Mouse (Mus musculus): ENCODE measurements around the gene Srd5a1. TPM values are rescaled to one million over a fixed set of nuclear protein-coding genes. Genes with fewer than 3 reads are reported as not detected.

The Srd5a1 gene
- total RNA-seq, 2 experiments from 2014 or later = 14.5 TPM

DNA sequence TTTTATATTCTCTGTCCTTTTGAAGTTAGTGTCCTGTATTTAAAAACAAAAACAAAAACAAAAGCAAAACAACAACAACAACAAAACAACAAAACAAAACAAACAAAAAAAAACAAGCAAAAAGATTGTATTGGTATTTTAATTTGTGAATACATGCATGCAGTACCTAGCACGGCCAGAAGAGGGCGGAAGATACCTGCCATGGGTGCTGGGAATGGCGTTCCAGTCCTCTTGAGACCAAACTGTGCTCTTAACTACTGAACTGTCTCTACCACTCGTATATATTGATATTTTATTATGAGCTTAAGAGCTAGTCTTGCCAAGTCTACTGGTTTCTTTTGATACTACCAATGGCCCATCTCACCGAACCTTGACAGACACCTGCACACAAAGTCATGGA lies 58.2 kb downstream of the Srd5a1 start:
- intact Hi-C loops (cut with DNase I) = loop anchor here (5.0 kb wide), 1 partner anchor 104 kb away; no protein-coding TSS in a partner anchor

DNA sequence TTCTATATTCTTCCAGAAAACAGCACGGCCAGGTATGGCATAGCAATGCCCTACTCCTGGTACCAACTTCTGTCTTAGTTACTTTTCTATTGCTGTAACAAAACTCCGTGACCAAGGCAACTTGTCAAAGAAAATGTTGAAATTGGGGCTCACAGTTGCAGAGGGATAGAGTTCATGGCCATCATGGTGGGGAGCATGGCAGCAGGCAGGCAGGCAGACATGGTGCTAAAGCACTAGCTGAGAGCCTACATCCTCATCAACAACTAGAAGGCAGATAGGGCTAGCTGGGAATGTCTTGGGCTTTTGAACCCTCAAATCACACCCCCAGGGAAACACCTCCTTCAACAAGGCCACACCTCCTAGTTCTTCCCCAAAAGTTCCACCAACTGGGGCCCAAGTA lies 60.4 kb downstream of the Srd5a1 start:
- intact Hi-C loops (cut with DNase I) = loop anchor here (5.0 kb wide), 1 partner anchor 106 kb away; no protein-coding TSS in a partner anchor
- no peak for DNase-seq (ENCODE audit: low spot score in 2 of 2)

More for the DNA sequence above, 58.2 kb downstream of the Srd5a1 start:
- no peak for DNase-seq (ENCODE audit: low spot score in 2 of 2)

DNA sequence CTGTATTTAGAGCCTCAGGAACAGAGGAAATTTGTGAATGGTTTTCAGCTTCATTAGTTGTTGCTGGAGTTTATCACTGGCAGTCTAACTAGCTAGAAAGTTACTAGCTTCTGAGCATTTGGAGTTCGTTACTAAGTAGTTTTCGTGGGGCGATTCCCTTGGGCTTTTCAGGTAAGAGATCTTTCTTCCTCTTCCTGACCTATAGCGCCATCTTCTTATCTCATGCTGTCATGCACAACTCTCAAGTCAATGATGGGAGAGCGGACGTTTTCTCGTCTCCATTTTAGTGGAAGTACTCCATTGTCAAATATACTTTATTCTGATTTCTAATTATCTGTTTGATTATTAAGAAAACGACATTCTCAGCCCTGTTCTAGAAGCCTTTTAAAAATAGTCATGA lies 61.3 kb downstream of the Srd5a1 start:
- intact Hi-C loops (cut with DNase I) = loop anchor here (5.0 kb wide), 1 partner anchor 107 kb away; no protein-coding TSS in a partner anchor
- DNase-seq (ENCODE audit: low spot score in 2 of 2) = no peak

DNA sequence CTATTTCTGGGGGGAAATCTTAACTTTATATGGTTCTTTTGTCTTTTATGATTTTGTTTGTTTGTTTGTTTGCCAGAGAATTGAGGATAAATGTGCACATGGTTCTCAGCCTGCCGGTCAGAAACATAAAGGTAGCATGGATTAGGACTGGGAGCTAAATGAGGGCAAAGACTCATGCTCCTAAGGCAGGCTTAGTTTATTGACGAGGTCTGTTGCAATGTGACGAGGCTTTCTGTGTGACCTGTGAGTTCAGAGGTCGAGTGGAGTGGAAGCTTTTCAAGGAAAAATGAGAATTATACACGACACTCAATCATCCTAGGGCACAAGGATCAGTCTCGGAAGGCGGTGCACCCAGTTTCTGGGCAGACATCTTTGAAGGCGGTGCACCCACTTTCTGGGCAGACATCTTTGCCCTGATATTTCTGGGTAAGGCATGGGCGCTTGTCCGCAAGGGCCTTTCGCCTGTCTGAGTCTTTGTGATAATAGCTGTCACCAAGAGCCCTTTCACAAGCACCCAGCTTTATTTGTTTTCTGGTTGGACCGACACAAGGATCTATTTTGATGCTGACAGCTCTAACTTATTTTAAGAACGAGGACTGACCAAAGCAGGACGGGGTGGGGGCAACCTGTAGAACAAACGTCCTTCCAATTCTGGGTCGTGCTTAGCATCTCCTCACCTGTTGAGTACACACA lies 63.6 kb downstream of the Srd5a1 start:
- intact Hi-C loops (cut with DNase I) = no loop called here
- DNase-seq (ENCODE audit: low spot score in 2 of 2) = no peak

DNA sequence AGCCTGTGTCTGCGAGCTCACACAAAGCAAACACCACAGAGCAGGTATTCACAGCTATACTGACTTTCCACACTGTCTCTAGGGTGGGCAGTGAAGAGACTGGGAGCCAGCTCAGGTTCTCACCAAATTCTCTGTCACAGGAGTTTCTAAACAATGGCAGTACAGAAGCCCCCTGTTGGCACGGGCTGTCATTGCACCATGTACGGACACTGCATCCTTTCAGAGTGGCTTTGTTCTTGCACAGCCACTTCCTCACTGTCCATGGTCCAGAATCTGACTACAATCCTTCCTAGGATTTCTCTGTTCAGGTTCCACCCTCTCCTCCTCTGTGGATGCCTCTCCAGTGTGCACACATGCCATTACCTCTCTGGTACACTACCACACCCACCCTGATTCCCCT lies 66.2 kb downstream of the Srd5a1 start:
- peak in 1 of 2 experiments; percentile 61 for DNase-seq (ENCODE audit: low spot score in 2 of 2)
- intact Hi-C loops (cut with DNase I) = no loop called here

DNA sequence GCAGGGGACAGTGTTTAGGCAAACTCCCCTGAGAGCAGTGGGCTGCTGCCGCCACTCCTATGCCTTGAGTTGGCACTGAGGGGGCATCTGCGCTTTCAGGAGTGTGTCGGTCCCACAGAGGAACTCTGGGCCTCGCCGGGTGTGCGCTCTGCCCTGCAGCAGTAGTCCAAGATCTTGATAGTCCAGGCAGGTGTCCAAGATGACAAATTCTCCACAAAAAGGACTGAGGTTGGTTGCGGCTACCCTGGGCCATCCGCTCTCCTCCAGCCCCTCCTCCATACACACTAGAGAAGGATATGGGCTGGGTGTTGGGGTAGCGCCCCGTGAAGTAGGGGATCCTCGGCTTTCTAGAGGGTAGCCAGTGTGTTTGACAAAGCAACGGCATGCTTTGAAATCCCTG lies 67.6 kb downstream of the Srd5a1 start:
- no peak for DNase-seq (ENCODE audit: low spot score in 2 of 2)

DNA sequence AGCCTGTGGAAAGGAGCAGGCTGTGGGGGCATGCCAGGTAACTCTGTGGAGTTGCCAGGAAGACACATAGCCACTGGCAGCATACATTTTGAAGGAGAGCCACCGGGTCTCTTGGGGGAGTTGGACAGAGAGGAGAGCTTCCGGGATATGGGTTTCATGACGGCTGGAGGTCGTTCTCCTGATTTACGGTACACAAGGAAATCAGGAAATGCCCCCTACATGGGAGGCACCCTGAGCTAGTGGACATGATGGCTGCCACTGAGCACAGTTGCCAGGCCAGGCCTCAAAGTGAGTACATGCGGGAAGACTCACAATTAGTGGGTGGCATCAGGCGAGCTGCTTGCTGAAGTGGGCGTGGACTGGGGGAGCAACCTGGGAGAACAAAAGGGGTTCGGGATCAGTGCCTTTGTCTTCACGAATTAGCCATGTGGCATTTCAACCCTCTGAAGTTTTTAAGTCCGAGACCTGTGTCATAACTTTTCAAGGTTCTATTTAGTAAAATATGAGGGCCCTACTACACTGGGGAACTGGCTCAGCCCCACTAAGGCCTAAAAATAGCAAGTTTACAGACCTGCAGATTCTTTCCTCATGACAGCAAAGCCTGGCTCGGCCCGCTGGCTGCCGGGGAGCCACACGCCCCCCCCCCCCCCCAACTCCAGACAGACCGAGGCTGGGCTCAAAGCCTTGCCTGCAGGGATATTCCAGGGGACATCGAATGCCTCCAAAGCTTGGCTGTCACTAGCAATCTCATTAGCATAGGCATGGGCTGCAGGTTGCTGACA lies 68.5 kb downstream of the Srd5a1 start:
- intact Hi-C loops (cut with DNase I) = no loop called here
- no peak for DNase-seq (ENCODE audit: low spot score in 2 of 2)

More for the DNA sequence above, 67.6 kb downstream of the Srd5a1 start:
- intact Hi-C loops (cut with DNase I) = no loop called here

DNA sequence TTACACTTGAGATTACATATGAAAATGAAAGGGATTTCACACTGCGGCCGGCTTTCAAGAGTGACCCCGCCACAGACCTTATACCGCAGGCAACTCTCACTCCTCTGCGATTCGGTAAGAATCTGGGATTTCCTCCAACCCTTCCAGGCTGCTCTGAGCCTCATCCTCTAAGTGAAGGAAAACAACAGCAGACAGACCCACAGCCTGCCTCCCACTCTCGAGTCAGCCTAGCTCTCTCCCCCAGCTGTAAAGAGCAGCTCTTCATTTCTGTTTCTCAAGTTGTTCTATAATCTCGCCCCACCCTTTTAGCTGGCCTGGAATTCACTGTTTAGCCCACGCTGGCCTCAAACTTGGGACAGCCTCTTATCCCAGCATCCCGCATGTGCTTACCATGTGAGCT lies 69.5 kb downstream of the Srd5a1 start:
- intact Hi-C loops (cut with DNase I) = no loop called here
- DNase-seq (ENCODE audit: low spot score in 2 of 2) = peak; percentile 54 to 76

DNA sequence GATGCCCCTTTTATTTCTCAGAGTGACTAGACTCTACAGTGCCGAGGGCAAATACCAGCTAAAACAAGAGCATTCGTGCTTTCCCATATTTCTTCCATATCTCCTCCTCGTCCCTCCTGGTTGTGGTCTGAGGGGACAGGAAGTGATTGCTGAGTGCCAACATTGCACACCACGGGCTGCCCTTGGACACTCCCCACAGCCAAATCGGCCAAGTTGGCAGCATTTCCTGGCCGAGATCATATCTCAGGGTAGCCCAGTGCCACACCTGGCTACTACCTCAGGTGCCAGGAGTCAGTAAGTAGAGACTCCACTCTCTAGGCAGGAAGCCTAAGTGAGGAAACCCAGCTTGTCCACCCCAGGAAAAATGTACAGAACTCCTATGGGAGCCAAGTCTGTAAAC lies 70.0 kb downstream of the Srd5a1 start:
- intact Hi-C loops (cut with DNase I) = no loop called here
- DNase-seq (ENCODE audit: low spot score in 2 of 2) = no peak

DNA sequence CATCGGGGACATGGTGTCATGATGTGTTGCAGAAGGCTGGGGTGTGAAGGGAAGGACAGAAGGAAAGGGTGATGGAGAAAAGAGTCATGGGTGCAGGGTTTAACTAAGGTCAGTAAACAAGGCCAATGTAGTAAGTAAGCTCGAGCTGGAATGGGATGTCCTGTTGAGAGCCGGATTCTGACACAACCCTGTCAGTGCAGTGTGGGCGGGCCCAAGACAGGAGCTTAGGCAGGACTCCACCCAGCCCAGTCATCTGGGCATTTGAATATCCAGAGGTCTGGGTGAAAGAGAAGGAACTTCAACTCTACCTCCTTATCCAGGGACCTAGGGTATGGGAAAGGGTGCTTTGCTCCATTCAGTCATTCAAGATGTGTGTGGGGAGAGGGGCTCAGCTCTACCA lies 72.9 kb downstream of the Srd5a1 start:
- DNase-seq (ENCODE audit: low spot score in 2 of 2) = no peak
- intact Hi-C loops (cut with DNase I) = no loop called here

DNA sequence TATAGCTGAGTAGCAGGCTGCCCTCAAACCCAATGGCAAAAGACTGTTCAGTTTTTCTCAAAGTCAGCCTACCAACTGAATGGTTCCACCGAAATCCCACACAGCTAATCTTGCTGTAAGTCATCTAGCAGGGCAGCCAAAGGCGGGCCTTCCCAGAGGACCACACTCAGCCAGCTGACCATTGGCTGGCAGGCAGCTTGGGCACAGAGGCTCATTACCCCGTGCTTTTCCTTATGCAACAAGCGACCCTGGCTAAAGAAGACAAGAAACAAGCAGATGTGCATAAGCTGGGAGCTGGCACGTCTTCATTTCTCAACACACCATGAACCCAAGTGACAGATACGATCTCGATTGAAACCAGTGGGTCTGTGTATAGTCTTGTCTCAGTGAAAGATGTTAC lies 73.9 kb downstream of the Srd5a1 start:
- DNase-seq (ENCODE audit: low spot score in 2 of 2) = no peak
- intact Hi-C loops (cut with DNase I) = no loop called here

DNA sequence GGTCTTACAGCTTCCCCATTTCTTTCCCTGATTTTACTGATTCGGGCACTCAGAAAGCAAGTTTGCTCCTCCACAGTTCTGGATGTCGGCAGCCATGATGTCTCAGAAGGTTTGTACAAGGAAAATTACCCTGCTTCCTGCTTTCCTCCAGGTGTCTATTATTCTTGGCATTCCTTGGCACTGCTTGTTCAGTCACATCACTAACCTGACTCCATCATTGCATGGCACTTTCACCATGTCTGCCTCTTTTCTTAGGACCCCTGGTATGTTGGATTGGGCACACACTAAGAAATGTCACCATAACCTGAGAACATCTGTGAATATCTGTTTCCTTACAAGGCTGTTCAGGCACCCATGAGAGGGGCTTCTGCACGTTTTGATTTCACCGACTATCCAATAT lies 75.2 kb downstream of the Srd5a1 start:
- intact Hi-C loops (cut with DNase I) = no loop called here
- DNase-seq (ENCODE audit: low spot score in 2 of 2) = no peak

DNA sequence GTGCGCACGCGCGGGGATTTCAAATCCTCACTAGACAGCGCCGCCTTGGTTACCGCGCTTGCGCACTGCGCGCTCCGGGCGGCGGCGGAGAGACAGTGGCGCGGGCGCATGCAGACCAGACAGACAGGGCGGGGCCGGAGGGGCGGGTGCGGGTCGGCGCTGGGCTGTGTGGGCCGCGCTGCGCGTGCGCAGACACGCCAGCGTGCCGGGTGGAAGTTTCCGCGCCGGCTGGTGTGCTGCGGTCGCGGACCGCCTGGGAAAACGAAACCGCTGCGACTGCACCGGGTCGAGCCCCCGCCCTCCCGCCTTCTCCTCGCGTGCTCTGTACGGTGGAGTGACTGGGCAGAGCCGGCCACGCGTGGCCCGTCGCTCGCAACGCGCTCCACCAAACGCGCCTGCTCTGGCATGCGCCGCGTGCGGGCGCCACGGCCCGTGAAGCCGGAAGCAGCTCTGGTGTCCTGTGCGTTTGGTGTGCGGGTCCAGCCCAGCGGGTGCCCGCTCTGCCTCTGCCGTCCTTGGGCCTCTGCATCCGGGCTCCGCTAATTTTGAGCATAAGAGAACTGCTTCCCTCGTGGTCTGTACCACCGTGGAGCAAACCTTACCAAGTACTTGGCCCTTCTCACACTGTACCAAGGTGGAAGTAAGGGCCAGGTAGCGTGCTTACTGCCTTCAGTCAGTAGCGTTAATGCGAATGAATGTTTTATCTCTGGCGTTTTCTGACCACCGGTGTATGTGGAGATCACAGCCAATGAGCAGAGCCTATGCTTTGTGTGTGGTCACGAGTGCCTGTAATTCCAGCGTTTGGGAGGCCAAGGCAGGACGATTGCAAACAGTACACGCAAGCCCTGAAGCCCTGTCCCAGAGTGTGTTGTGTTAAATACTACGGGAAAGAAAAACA lies 76.3 kb downstream of the Srd5a1 start:
- peak; percentile 99 for DNase-seq (ENCODE audit: low spot score in 2 of 2)
- intact Hi-C loops (cut with DNase I) = no loop called here

DNA sequence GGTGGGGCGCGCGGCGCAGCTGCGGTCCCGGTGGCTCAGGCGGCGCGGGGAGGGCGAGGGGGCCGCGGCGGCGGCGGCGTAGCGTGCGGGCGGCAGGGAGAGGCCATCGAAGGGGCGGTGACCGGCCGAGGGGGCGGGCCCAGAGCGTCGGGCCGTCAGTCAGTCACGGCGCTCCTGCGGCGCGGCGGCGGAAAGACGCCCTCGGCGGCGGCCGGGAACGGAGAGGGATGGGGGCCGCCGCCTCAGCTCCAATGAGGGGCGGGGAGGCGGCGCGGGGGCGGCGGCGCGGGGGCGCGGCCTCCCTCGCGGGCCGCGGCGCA lies 76.9 kb downstream of the Srd5a1 start, which contains the start of gene Tent4a:
Gene Tent4a (minus strand): TSS at position 284 of the 320 bp plus-strand sequence.
- no peak for DNase-seq (ENCODE audit: low spot score in 2 of 2)
- intact Hi-C loops (cut with DNase I) = no loop called here

DNA sequence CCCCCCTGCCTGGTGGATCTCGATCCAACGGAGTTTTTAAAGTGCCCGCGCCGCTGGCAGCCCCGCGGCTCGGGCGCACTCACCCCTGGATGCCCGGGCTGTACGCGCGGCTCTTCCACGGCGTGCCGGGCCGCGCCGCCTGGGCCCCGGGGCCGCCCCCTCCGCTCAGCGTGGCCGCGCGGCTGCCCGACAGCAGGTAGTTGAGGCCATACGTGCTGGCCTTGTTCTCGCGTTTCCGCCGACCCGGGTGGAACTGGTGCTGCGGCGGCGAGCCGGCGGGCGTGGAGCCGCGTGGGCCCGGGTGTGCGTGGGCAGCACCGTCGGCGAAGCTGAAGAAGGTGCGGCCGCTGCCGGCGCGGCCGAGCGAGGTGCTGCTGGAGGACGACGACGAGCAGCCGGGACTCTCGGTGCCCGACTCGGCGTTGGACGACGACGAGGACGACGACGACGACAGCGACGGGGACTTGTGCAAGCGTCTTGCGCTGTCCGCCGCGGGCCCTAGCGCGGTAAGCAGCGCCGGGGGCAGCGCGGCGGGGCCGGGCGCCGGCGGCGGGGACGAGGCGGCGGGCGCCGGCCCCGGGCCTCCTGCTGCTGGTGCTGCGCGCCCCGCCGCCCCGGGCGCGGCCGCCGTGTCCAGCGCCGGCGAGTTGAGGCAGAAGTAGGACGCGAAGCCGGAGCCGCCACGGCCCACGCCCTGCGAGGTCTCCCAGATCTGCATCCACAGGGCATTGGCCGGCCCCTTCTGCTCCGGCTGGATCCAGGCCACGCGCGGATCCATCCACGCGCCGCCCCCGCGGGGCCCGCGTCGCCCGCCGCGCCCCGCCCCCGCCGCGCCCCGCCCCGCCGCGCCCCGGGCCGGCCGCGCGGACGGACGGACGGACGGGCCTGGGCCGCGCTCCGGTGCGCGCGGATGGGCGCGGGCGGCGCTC lies 77.6 kb downstream of the Srd5a1 start, which contains the start of gene Nsun2:
Gene Nsun2 (plus strand): TSS at position 342 of the 929 bp plus-strand sequence.
- intact Hi-C loops (cut with DNase I) = no loop called here
- peak in 1 of 2 experiments; percentile 59 for DNase-seq (ENCODE audit: low spot score in 2 of 2)

DNA sequence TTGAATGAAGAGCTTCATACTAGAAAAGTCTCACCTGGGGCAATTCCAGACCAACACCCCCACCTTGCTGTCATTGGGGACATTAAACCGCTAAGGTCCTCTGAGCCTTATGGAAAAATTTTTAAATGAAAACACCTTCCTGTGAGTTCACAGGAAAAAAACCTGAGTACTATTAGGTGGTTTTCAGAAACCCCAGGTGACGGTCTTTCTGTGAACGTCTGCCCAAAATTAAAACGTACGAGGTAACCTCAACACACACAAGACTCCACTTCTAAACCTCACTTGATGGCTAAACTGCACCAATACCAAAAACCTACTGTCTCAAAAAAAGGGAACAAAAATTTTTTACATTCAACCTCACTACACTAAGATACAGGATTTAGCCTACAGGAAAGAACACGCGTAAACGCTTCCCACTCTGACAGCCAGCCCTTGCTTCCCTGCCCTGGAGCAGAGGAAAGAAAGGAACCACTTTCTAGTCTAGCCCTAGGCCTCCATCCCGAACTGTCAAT lies 78.3 kb downstream of the Srd5a1 start:
- intact Hi-C loops (cut with DNase I) = no loop called here

DNA sequence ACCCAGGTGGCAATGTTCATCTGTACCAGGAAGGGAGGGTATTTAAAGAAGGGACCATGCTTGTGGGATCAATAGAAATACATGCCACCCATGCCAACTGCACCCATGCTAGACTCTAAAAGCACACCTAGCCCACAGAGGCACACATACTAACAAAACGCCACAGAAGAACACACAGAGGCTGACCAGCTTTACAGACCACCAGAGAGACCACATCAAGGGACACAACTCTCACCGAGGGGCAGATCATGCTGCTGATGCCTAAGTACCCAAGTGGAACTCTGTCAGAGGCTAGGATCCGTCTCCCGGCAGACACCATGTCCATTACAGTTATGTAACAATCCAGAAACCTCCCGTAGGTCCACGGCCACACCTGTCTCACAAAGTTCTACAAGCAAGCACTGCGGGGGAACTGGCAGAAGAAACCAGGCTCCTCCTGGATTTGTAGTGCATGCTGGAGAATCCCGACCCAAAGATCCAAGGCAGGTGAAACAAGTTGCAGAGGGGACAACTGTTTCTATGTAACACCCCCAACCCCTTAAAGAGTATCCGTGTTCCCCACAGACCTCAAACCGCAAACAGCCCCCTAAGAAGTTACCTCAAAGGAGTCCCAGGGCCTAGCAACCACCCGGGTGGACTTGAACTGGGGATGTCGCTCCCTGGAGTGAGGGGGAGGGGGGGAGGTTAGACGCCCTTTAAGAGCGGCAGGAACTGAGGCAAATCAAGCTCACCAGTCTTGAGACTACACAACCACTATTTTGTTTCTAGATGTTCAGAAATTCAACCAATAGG lies 78.9 kb downstream of the Srd5a1 start:
- DNase-seq (ENCODE audit: low spot score in 2 of 2) = no peak
- intact Hi-C loops (cut with DNase I) = no loop called here

More for the DNA sequence above, 78.3 kb downstream of the Srd5a1 start:
- no peak for DNase-seq (ENCODE audit: low spot score in 2 of 2)

DNA sequence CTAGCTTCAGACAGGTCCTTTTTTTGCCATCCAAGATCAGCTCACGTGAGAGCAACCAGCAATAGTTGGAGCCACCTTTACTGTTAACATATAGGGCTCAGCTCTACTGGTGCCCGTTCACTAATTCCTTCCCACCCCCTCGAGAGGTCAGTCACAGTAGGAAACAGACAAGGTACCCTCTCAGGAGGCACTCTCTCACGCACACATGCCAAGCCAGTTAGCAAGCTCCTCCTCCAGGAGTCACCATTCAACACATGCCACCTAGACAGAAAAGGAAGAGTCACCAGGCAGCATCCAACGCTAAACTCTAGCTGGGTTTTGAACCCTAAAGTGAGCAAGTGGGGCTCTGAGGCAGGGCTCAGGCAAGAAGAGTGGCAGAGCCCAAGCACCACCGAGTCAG lies 79.8 kb downstream of the Srd5a1 start:
- intact Hi-C loops (cut with DNase I) = no loop called here
- no peak for DNase-seq (ENCODE audit: low spot score in 2 of 2)
